Mouse (Mus musculus) neural tube, embryonic 14.5 days (tissue): ENCODE data around the gene Lemd2. TPM values are rescaled to one million over a fixed set of nuclear protein-coding genes. Genes with fewer than 3 reads are reported as not detected.

Experiments
- ATAC-seq: fragments of 200-750 bp; cut with Nextera tagmentation; 2 replicates; pipeline ENCODE4 v1.8.0; 2017; ENCODE audit warnings: low read depth, mild to moderate bottlenecking, moderate TSS enrichment, moderate library complexity
- H3K27ac ChIP-seq: fragments of 300-500 bp; sonication (generic); 2 replicates; pipeline ENCODE4 v1.5.1; 2014; ENCODE audit warnings: low read depth, mild to moderate bottlenecking, control low read depth, low read length, moderate library complexity, mixed read lengths
- H3K27me3 ChIP-seq: fragments of 300-500 bp; sonication (generic); 2 replicates; pipeline ENCODE4 v1.6.1; 2014; ENCODE audit warnings: low read length; ENCODE audit not compliant: control insufficient read depth, insufficient read depth
- H3K36me3 ChIP-seq: fragments of 300-500 bp; sonication (generic); 2 replicates; pipeline ENCODE4 v1.6.1; 2014; ENCODE audit warnings: low read length, mixed read lengths; ENCODE audit not compliant: control insufficient read depth, insufficient read depth
- H3K4me1 ChIP-seq: fragments of 300-500 bp; sonication (generic); 2 replicates; pipeline ENCODE4 v1.6.1; 2014; ENCODE audit warnings: low read length; ENCODE audit not compliant: control insufficient read depth, insufficient read depth
- H3K4me2 ChIP-seq: fragments of 300-500 bp; sonication (generic); 2 replicates; pipeline ENCODE4 v1.6.1; 2014; ENCODE audit warnings: mild to moderate bottlenecking, low read depth, low read length, control low read depth
- H3K4me3 ChIP-seq: fragments of 300-500 bp; sonication (generic); 2 replicates; pipeline ENCODE4 v1.5.1; 2014; ENCODE audit warnings: low read depth, low read length, control low read depth, mixed read lengths
- H3K9ac ChIP-seq: fragments of 300-500 bp; sonication (generic); replicated peaks from 2 replicates; pipeline ENCODE4 v1.6.1; 2014; ENCODE audit warnings: low read depth, mild to moderate bottlenecking, control low read depth, low read length, mixed read lengths
- H3K9me3 ChIP-seq: fragments of 300-500 bp; sonication (generic); 2 replicates; pipeline ENCODE4 v1.6.1; 2016; ENCODE audit warnings: low read length; ENCODE audit not compliant: control insufficient read depth
- WGBS: fragments of 180-500 bp; shearing (Covaris S2); extraction: QIAGEN DNeasy Blood & Tissue Kit; methylation state at CpG from one replicate; pipeline ENCODE4 v1.1.7; 2014; 5-methylcytosine and 5-hydroxymethylcytosine counted together
- polyA plus RNA-seq: library from polyadenylated mRNA; unstranded; fragments of >200 nt; fragmentation: Nextera tagmentation; extraction: Ambion mirVana; gene quantifications from 2 replicates; pipeline ENCODE4 v1.2.1, GENCODE M21; 2014

The Lemd2 gene
- polyA plus RNA-seq, 1 experiment from 2014 or later, result 15.6 TPM

GRCm38 (mm10) chr17:27229710-27230454, 25.6 kb upstream of the Lemd2 start:
- no peaks in the 10 kb centered on the region for H3K27me3 ChIP-seq
- no peak for ATAC-seq
- no peak overlapping the region for H3K27ac ChIP-seq
- peaks cover 12% of the 10 kb centered on the region; the same call in 1 of the 2 replicates for H3K4me1 ChIP-seq
- no peaks in the 10 kb centered on the region for H3K36me3 ChIP-seq
- WGBS, result 20% methylated on average over 14 of the region's 14 CpGs
- H3K4me2 ChIP-seq, result no peak overlapping the region
- H3K4me3 ChIP-seq, result no peak overlapping the region
- H3K9ac ChIP-seq, result no peak overlapping the region
- H3K9me3 ChIP-seq, result no peaks in the 10 kb centered on the region

- Histone ChIP-seq H3K27ac (no peak overlapping the region), H3K27me3 (no peaks in the 10 kb centered on the region), H3K4me2 (no peak overlapping the region), H3K36me3 (no peaks in the 10 kb centered on the region), H3K9ac (no peak overlapping the region; the same call in 1 of the 2 replicates), H3K4me1 (peaks cover 12% of the 10 kb centered on the region; the same call in 1 of the 2 replicates), H3K9me3 (no peaks in the 10 kb centered on the region), H3K4me3 (no peak overlapping the region)
- WGBS, result 6% methylated on average over 11 of the region's 11 CpGs
- peak; percentile 47; the same call in 1 of the 2 replicates for ATAC-seq
Measured at GRCm38 (mm10) chr17:27228216-27228915, 24.1 kb upstream of the Lemd2 start.

GRCm38 (mm10) chr17:27227258-27227657, 23.0 kb upstream of the Lemd2 start:
- Histone ChIP-seq H3K4me2 (no peak overlapping the region), H3K27ac (no peak overlapping the region), H3K4me1 (peaks cover 12% of the 10 kb centered on the region; the same call in 1 of the 2 replicates)

GRCm38 (mm10) chr17:27226701-27227100, 22.4 kb upstream of the Lemd2 start:
- Histone ChIP-seq H3K4me1 (peaks cover 12% of the 10 kb centered on the region; the same call in 1 of the 2 replicates), H3K4me3 (no peak overlapping the region), H3K4me2 (no peak overlapping the region), H3K27me3 (no peaks in the 10 kb centered on the region), H3K36me3 (no peaks in the 10 kb centered on the region), H3K27ac (no peak overlapping the region), H3K9me3 (no peaks in the 10 kb centered on the region), H3K9ac (no peak overlapping the region)
- 63% methylated on average over 3 of the region's 3 CpGs for WGBS
- ATAC-seq, result no peak

More at GRCm38 (mm10) chr17:27227258-27227657, 23.0 kb upstream of the Lemd2 start:
- Histone ChIP-seq H3K27me3 (no peaks in the 10 kb centered on the region), H3K9me3 (no peaks in the 10 kb centered on the region), H3K4me3 (no peak overlapping the region), H3K36me3 (no peaks in the 10 kb centered on the region), H3K9ac (no peak overlapping the region)
- ATAC-seq, result no peak
- WGBS, result 63% methylated on average over 7 of the region's 7 CpGs

- Histone ChIP-seq H3K4me2 (no peak overlapping the region), H3K9me3 (no peaks in the 10 kb centered on the region), H3K27me3 (no peaks in the 10 kb centered on the region), H3K9ac (no peak overlapping the region), H3K4me1 (peaks cover 12% of the 10 kb centered on the region; the same call in 1 of the 2 replicates), H3K36me3 (no peaks in the 10 kb centered on the region), H3K4me3 (no peak overlapping the region), H3K27ac (no peak overlapping the region)
- 22% methylated on average over 10 of the region's 10 CpGs for WGBS
- ATAC-seq, result no peak
Measured at GRCm38 (mm10) chr17:27225801-27226200, 21.5 kb upstream of the Lemd2 start.

GRCm38 (mm10) chr17:27223821-27224220, 19.6 kb upstream of the Lemd2 start:
- H3K36me3 ChIP-seq, result no peaks in the 10 kb centered on the region
- H3K9me3 ChIP-seq, result no peaks in the 10 kb centered on the region
- no peak overlapping the region for H3K4me3 ChIP-seq
- no peak overlapping the region for H3K27ac ChIP-seq
- H3K4me1 ChIP-seq, result peaks cover 12% of the 10 kb centered on the region; the same call in 1 of the 2 replicates
- no peak overlapping the region for H3K9ac ChIP-seq
- WGBS, result 74% methylated on average over 6 of the region's 6 CpGs
- no peaks in the 10 kb centered on the region for H3K27me3 ChIP-seq
- no peak overlapping the region for H3K4me2 ChIP-seq
- ATAC-seq, result no peak

GRCm38 (mm10) chr17:27221562-27221961, 17.3 kb upstream of the Lemd2 start:
- H3K9ac ChIP-seq, result no peak overlapping the region
- 93% methylated on average over 16 of the region's 16 CpGs for WGBS
- ATAC-seq, result no peak

GRCm38 (mm10) chr17:27218916-27219315, 14.6 kb upstream of the Lemd2 start:
- Histone ChIP-seq H3K4me3 (no peak overlapping the region), H3K9ac (no peak overlapping the region), H3K4me2 (no peak overlapping the region), H3K36me3 (no peaks in the 10 kb centered on the region), H3K9me3 (no peaks in the 10 kb centered on the region), H3K4me1 (no peaks in the 10 kb centered on the region), H3K27me3 (no peaks in the 10 kb centered on the region), H3K27ac (no peak overlapping the region)
- WGBS, result 53% methylated on average over 6 of the region's 6 CpGs
- no peak for ATAC-seq

More at GRCm38 (mm10) chr17:27221562-27221961, 17.3 kb upstream of the Lemd2 start:
- H3K4me1 ChIP-seq, result no peaks in the 10 kb centered on the region
- no peak overlapping the region for H3K4me2 ChIP-seq
- H3K36me3 ChIP-seq, result no peaks in the 10 kb centered on the region
- no peak overlapping the region for H3K27ac ChIP-seq
- H3K4me3 ChIP-seq, result no peak overlapping the region
- H3K9me3 ChIP-seq, result no peaks in the 10 kb centered on the region
- no peaks in the 10 kb centered on the region for H3K27me3 ChIP-seq

GRCm38 (mm10) chr17:27218364-27218763, 14.1 kb upstream of the Lemd2 start:
- H3K9ac ChIP-seq, result no peak overlapping the region
- H3K27me3 ChIP-seq, result no peaks in the 10 kb centered on the region
- WGBS, result 59% methylated on average over 4 of the region's 8 CpGs
- no peaks in the 10 kb centered on the region for H3K9me3 ChIP-seq
- H3K36me3 ChIP-seq, result no peaks in the 10 kb centered on the region
- no peaks in the 10 kb centered on the region for H3K4me1 ChIP-seq
- no peak overlapping the region for H3K4me3 ChIP-seq
- ATAC-seq, result no peak
- no peak overlapping the region for H3K27ac ChIP-seq
- H3K4me2 ChIP-seq, result no peak overlapping the region
